Mouse (Mus musculus): ENCODE results near the gene Slmap. TPM values are rescaled to one million over a fixed set of nuclear protein-coding genes. Genes with fewer than 3 reads are reported as not detected.
"Not testable (repeated sequence)": the region's sequence is repeated elsewhere in the genome, so short reads cannot be mapped to it uniquely, and the experiment has no call there.

Gene Slmap
- polyA plus RNA-seq, 1 experiment from 2014 or later, result 48.8 TPM

DNA sequence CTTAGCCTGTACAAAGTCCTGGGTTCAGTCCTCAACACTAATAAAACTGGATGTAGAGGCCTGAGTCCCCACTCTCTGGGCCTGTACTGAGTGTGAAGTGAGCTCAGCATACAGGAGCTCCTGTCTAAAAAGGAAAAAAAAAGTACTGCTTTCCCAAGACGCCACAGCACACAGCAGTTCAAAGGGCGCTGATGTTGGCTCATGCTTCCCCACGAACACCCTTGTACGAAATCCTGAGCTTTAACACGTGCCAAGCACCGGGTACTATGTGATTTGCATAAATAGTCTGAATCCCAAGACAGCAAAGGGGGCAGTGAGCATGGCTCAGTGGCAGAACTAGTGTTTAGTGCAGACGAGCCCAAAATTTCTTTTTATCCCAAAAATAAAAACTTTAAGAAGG is 4.4 kb downstream of the Slmap start:
- ATAC-seq, result no peak
- no peaks in the 10 kb centered on the region for H3K27me3 ChIP-seq (replicated peaks)
- H3K27ac ChIP-seq, result no peak overlapping the region
- H3K36me3 ChIP-seq, result no peaks in the 10 kb centered on the region
- peaks cover 16% of the 10 kb centered on the region for H3K4me1 ChIP-seq (replicated peaks)
- no peak overlapping the region for H3K9ac ChIP-seq
- WGBS, result 67% methylated on average over 7 of the region's 7 CpGs
- peak overlapping the region; percentile 22 for H3K4me2 ChIP-seq (replicated peaks)
- no peaks in the 10 kb centered on the region for H3K9me3 ChIP-seq
- no peak overlapping the region for H3K4me3 ChIP-seq (replicated peaks)

DNA sequence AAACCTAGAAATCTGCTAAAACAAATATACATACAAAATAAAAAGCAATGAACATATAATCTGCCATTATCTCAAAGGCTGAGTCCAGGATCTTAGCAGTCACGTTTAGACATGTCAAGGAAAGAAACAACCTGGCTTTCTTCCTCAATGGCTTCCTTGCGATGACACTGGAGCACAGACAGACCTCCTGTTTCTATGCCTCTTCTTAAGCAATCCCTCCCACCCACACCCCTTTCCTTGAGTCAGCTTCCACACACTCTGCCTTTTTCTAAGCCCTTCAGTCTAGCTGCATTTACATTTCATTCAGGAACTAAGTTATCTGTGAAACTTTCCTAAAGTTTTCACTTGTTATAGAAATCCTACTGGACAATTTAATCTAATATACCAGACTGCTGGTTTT is 6.4 kb downstream of the Slmap start:
- H3K9me3 ChIP-seq, result no peaks in the 10 kb centered on the region
- WGBS, result 45% methylated on average over 2 of the region's 2 CpGs
- ATAC-seq, result no peak

DNA sequence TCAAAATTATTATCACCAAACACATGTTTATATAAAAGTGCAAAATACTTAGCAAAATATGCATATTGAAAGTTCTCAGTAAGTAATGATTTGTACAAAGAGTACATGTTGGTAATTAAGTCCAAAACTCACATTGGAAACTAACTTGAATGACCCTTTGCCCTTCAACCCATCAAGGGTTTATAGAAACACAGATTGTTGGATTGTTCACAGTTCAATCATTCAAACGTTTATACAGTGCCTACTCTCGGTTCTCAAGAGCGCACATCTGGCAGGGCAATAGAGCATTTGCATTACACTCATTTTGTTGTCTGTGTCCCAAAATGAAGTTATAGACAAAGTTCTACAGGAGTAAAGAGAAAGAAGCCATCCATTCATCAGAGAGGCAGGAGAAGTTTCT is 8.8 kb downstream of the Slmap start:
- ATAC-seq, result no peak
- Histone ChIP-seq H3K9me3 (no peaks in the 10 kb centered on the region), H3K27me3 (replicated peaks) (no peaks in the 10 kb centered on the region), H3K9ac (no peak overlapping the region), H3K36me3 (no peaks in the 10 kb centered on the region; the same call in 1 of the 2 replicates), H3K27ac (no peak overlapping the region), H3K4me3 (replicated peaks) (no peak overlapping the region), H3K4me2 (replicated peaks) (no peak overlapping the region), H3K4me1 (replicated peaks) (peaks cover 12% of the 10 kb centered on the region; the same call in 1 of the 2 replicates)
- 35% methylated on average over 3 of the region's 3 CpGs for WGBS

More for the DNA sequence above, 6.4 kb downstream of the Slmap start:
- Histone ChIP-seq H3K4me1 (replicated peaks) (peaks cover 16% of the 10 kb centered on the region), H3K27me3 (replicated peaks) (no peaks in the 10 kb centered on the region), H3K4me3 (replicated peaks) (no peak overlapping the region), H3K4me2 (replicated peaks) (no peak overlapping the region), H3K27ac (no peak overlapping the region), H3K36me3 (no peaks in the 10 kb centered on the region), H3K9ac (no peak overlapping the region)

DNA sequence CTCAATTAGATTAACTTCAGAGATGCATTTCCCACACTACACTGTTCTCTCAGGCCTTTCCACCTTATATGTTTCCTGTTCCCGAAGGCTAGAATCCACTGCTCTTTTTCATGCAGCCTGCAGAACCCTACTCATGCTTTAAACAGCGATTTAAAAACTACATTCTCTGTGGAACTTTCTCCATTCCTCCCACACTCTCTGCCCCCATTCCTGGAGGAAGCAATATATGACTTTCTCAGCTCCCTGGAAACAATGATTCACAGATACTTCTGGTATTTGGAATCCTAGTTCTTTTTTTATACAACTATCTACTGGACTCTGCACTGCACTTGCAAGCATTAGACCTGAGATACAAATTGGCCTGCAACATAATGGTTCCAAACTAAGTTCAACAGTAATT is 11.6 kb downstream of the Slmap start:
- no peak overlapping the region for H3K9ac ChIP-seq
- WGBS, result 66% methylated on average over 2 of the region's 2 CpGs
- H3K9me3 ChIP-seq, result no peaks in the 10 kb centered on the region
- no peaks in the 10 kb centered on the region for H3K27me3 ChIP-seq (replicated peaks)
- no peak overlapping the region for H3K4me3 ChIP-seq (replicated peaks)
- H3K4me1 ChIP-seq (replicated peaks), result no peaks in the 10 kb centered on the region
- no peak; the same call in 1 of the 2 replicates for ATAC-seq
- no peaks in the 10 kb centered on the region; the same call in 1 of the 2 replicates for H3K36me3 ChIP-seq
- no peak overlapping the region for H3K27ac ChIP-seq
- no peak overlapping the region for H3K4me2 ChIP-seq (replicated peaks)

DNA sequence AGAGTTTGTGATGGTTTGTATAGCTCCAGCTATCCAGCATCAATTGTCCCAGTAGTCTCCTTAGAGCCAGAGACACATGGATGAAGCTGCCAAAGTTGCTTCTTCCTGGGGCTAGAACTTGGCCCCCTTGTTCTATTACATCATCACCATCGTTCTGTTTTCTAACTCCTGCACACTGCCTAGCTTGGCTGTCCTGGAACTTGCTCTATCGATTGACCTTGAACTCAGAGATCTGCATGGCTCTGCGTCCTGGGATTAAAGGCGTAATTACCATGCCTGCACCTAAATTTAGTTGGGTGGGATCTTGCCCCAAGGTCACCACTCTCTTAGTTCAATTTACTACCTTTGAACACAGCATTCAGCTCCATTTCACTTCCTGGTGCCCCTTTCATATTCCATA is 14.9 kb downstream of the Slmap start:
- Histone ChIP-seq H3K36me3 (no peaks in the 10 kb centered on the region; the same call in 1 of the 2 replicates), H3K27ac (no peak overlapping the region), H3K4me1 (replicated peaks) (0 out of 2 replicates have a peak, but pooled peaks cover 2% of the 10 kb centered on the region), H3K4me3 (replicated peaks) (no peak overlapping the region), H3K27me3 (replicated peaks) (no peaks in the 10 kb centered on the region), H3K9ac (no peak overlapping the region), H3K4me2 (replicated peaks) (no peak overlapping the region), H3K9me3 (no peaks in the 10 kb centered on the region)
- no peak for ATAC-seq
- 91% methylated on average over 4 of the region's 4 CpGs for WGBS

DNA sequence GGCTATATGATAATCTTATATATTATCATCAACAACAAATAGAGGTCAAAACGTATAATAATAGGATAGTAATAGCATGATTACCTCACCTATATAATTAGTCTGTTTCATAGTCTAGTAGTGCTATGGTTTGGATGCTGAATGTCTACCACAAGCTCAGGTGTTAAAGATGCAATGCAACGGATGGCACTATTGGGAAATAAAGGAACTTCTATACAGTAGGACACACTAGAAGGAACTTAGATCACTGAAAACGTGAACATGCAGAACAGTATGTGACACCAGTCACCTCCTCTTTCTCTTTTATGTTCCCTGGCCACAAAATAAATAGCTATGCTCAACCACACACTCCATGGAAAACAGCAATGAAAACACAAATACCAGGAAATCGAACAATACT is 16.9 kb downstream of the Slmap start:
- H3K9me3 ChIP-seq, result no peaks in the 10 kb centered on the region
- 83% methylated on average over 4 of the region's 4 CpGs for WGBS
- no peak overlapping the region for H3K27ac ChIP-seq
- H3K4me2 ChIP-seq (replicated peaks), result no peak overlapping the region
- no peak overlapping the region for H3K4me3 ChIP-seq (replicated peaks)
- H3K27me3 ChIP-seq (replicated peaks), result no peaks in the 10 kb centered on the region
- no peak for ATAC-seq
- H3K9ac ChIP-seq, result no peak overlapping the region
- H3K36me3 ChIP-seq, result no peaks in the 10 kb centered on the region; the same call in 1 of the 2 replicates
- 0 out of 2 replicates have a peak, but pooled peaks cover 2% of the 10 kb centered on the region for H3K4me1 ChIP-seq (replicated peaks)

DNA sequence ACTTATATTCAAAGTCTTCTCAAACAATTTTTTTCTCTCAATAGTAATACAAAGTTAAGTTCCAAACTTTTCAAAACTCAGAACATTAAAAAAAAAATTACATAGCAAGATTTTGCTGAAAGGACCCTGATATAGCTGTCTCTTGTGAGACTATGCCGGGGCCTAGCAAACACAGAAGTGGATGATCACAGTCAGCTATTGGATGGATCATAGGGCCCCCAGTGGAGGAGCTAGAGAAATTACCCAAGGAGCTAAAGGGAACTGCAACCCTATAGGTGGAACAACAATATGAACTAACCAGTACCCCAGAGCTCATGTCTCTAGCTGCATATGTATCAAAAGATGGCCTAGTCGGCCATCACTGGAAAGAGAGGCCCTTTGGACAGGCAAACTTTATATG is 18.5 kb downstream of the Slmap start:
- H3K27me3 ChIP-seq (replicated peaks); ATAC-seq; H3K9ac ChIP-seq; H3K4me1 ChIP-seq (replicated peaks); H3K27ac ChIP-seq; H3K4me2 ChIP-seq (replicated peaks); H3K4me3 ChIP-seq (replicated peaks); H3K9me3 ChIP-seq; H3K36me3 ChIP-seq: not testable (repeated sequence)
- 66% methylated on average over 2 of the region's 2 CpGs for WGBS

DNA sequence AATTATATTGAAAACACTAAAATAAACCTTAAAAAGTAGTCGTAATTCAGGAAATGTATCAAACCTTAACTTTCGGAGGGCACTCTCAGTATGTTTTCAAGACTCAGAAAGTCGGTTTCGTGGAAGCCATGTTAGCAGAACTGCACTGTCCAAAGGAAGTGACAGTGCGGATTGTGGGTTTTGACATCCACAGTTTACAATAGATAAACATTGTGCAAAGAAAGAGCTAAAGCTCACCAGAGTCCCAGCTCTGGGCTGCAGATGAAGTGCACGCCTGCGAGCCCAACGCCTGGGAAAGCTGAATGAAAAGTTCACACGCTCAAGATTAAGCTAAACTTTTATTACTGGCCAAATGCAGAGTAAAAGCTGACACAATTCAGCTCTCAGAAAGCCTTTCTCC is 18.9 kb downstream of the Slmap start:
- Histone ChIP-seq H3K9me3 (no peaks in the 10 kb centered on the region), H3K27me3 (replicated peaks) (no peaks in the 10 kb centered on the region), H3K9ac (no peak overlapping the region), H3K4me1 (replicated peaks) (0 out of 2 replicates have a peak, but pooled peaks cover 2% of the 10 kb centered on the region), H3K4me2 (replicated peaks) (no peak overlapping the region), H3K36me3 (no peaks in the 10 kb centered on the region), H3K27ac (no peak overlapping the region), H3K4me3 (replicated peaks) (no peak overlapping the region)
- no peak for ATAC-seq
- 41% methylated on average over 9 of the region's 9 CpGs for WGBS

DNA sequence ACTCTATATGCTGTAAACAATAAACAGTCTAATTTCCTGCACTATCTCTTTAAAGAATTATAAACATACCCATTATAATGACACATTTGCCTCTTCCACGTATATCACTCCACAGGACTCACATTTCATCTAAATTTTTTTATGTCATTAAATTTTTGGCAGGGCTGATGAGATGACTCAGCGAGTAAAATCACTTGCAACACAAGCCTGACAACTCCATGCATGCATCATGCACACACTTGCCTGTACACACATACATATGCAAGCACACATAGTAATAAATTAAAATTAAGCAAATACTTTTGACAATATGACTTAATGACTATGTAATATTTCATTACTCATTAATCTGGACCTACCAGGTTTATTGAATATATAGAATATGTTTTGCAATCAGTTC is 24.2 kb downstream of the Slmap start:
- Histone ChIP-seq H3K9ac (no peak overlapping the region), H3K4me2 (replicated peaks) (no peak overlapping the region), H3K4me3 (replicated peaks) (no peak overlapping the region), H3K27me3 (replicated peaks) (no peaks in the 10 kb centered on the region), H3K36me3 (no peaks in the 10 kb centered on the region), H3K27ac (no peak overlapping the region), H3K9me3 (no peaks in the 10 kb centered on the region), H3K4me1 (replicated peaks) (peaks cover 5% of the 10 kb centered on the region; the same call in 1 of the 2 replicates)
- no peak for ATAC-seq
- 81% methylated on average over 2 of the region's 2 CpGs for WGBS

DNA sequence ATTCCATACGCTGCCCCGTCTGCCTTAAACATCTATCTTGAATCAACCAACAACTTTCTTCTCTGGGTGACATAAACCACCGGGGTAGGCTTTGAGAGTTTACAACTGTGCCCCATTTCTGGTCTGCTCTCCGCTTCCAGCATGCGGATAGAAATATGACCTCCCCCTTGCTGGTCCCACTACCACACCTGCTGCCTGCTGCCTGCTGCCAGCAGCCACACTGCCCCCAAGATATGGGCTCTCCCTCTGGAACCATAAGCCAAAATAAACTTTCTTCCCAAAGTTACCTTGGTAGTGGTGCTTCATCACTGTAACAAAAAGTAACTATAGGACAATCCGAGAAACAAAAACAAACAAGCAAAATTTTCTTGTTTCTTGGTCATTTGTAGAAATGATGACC is 26.6 kb downstream of the Slmap start:
- no peaks in the 10 kb centered on the region for H3K27me3 ChIP-seq (replicated peaks)
- no peak overlapping the region for H3K4me2 ChIP-seq (replicated peaks)
- no peaks in the 10 kb centered on the region for H3K9me3 ChIP-seq
- no peak overlapping the region for H3K9ac ChIP-seq
- peaks cover 5% of the 10 kb centered on the region; the same call in 1 of the 2 replicates for H3K4me1 ChIP-seq (replicated peaks)
- WGBS, result 65% methylated on average over 6 of the region's 6 CpGs
- no peaks in the 10 kb centered on the region for H3K36me3 ChIP-seq
- no peak overlapping the region for H3K4me3 ChIP-seq (replicated peaks)
- no peak for ATAC-seq
- no peak overlapping the region for H3K27ac ChIP-seq

DNA sequence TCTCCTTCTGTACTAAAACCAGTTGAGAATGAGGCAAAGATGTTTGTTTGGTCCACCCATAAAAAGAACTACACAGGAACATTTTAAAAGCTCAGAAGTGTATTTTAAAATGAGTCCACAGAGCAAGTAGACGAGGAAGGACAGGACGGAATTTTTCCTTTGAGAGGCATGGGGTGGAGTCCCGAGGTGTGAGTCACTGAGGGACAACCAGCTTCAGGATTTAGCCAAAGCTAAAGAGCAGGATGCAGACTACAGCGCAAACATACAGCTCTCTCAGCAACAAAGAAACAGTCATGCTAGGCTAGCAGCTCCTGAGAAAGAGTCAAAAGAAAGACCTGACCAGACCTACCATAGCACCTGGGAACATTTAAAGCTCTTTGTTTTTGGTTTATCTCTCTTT is 27.4 kb downstream of the Slmap start:
- no peak for ATAC-seq

DNA sequence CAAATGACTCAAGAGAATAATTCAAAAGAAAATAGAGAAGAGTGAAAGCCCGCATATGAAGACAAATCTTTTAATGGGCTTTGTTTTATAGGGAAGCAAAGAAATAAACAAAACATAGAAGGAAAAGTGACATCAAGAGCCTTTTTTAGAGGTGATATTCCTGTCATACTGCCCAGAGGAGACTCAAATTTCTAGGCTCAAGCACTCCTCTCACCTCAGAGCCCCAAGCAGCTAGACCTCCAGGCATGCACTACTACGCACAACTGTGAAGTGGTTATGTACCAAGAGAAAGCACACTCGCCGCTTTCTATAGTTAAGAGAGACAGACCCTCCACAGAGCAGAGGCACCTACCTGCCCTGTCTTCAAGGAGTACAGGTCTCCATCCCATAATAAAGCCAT is 30.2 kb downstream of the Slmap start:
- Histone ChIP-seq H3K36me3 (no peaks in the 10 kb centered on the region), H3K4me3 (replicated peaks) (no peak overlapping the region), H3K4me1 (replicated peaks) (peaks cover 5% of the 10 kb centered on the region; the same call in 1 of the 2 replicates), H3K9me3 (no peaks in the 10 kb centered on the region), H3K4me2 (replicated peaks) (no peak overlapping the region), H3K27ac (no peak overlapping the region), H3K9ac (no peak overlapping the region), H3K27me3 (replicated peaks) (no peaks in the 10 kb centered on the region)
- whole genome bisulfite sequencing, result 95% methylated on average over 4 of the region's 4 CpGs
- no peak for ATAC-seq

More for the DNA sequence above, 27.4 kb downstream of the Slmap start:
- H3K36me3 ChIP-seq, result no peaks in the 10 kb centered on the region
- H3K4me1 ChIP-seq (replicated peaks), result peaks cover 5% of the 10 kb centered on the region; the same call in 1 of the 2 replicates
- H3K4me3 ChIP-seq (replicated peaks), result no peak overlapping the region
- no peak overlapping the region for H3K27ac ChIP-seq
- H3K9me3 ChIP-seq, result no peaks in the 10 kb centered on the region
- 52% methylated on average over 4 of the region's 4 CpGs for WGBS
- H3K27me3 ChIP-seq (replicated peaks), result no peaks in the 10 kb centered on the region
- H3K9ac ChIP-seq, result no peak overlapping the region
- H3K4me2 ChIP-seq (replicated peaks), result no peak overlapping the region

DNA sequence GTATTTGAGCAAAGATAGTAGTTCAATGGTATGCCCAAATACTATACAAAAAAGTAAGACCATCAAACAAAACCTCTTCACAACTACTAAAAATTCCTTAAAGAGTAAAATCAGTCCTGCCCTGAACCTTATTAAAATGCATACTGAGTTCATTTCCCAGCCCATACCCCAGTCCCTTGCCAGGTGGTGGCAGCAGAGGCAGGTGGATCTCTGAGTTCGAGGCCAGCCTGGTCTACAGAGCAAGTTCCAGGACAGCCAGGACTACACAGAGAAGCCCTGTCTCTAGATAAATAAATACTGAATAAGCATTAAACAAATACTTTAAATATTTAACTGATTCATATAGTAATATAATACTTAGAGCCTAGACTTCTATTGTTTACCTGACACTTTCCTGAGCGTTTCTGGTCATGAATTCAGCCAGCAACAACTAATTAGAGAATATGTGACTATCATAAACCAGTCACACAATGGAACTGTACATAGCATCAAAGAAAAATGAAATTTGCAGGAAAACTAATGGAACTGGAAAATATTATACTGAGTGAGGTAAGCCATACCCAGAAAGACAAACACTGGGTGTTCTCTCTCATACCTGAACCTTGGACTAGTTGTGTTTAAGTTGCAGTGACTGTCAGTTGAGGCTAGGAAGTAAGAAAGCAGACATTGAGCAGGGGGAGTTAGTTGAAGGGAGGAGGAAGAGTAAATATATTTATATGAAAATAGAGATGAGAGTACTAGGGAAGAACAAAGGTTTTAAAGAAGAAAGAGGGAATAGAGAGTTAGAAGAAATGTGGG is 34.4 kb downstream of the Slmap start:
- Histone ChIP-seq H3K4me2 (replicated peaks) (no peak overlapping the region), H3K9me3 (no peaks in the 10 kb centered on the region), H3K27me3 (replicated peaks) (no peaks in the 10 kb centered on the region), H3K36me3 (no peaks in the 10 kb centered on the region), H3K9ac (no peak overlapping the region), H3K27ac (no peak overlapping the region), H3K4me1 (replicated peaks) (no peaks in the 10 kb centered on the region), H3K4me3 (replicated peaks) (no peak overlapping the region)
- 78% methylated on average over 2 of the region's 2 CpGs for WGBS
- peak; percentile 75 for ATAC-seq

Data from intestine, embryonic 15.5 days (tissue).